9 mouse cellular contexts compared by ENCODE assay signal in genomic region chr6:24397237-24397647, GRCm38 (mm10).
DNase-seq lines count a peak whose midpoint lies in the region.
"Had no signal": no experiment of that assay in that cellular context is flagged by ENCODE, and none has a peak within 500 bp of the region (broad histone marks: within the 10 kb centered on the region; RNA-seq: fewer than 3 reads in every experiment).

No protein-coding gene starts in this region.

- peak; percentile 35 to 63 for DNase-seq in right cerebral cortex, postnatal 10 days (ENCODE audit: low spot score in 2 of 2)
- DNase-seq in right cerebral cortex, postnatal 25 days = no peak
- peak; percentile 67 to 68 for DNase-seq in cerebellum, postnatal 10 days
- DNase-seq in layer of hippocampus, adult 8-10 months (ENCODE audit: low spot score in 2 of 2) = peak; percentile 62 to 71
- no peak for DNase-seq in retina, embryonic 14.5 days (ENCODE audit: low spot score)
- no peak for DNase-seq in heart, adult 9 months (ENCODE audit: low spot score in 2 of 2)
- no peak for DNase-seq in T-cell, adult 2 months (ENCODE audit: low spot score)
- DNase-seq: heart, adult 18-20 months; lung, postnatal 10 days had no signal

Comparison
In these comparisons a context has a peak if more than half of its experiments do, and no peak if none do; other contexts are left out.
1. DNase-seq: peak in right cerebral cortex, postnatal 10 days (2 of 2), cerebellum, postnatal 10 days (2 of 2) and layer of hippocampus, adult 8-10 months (2 of 2); none in right cerebral cortex, postnatal 25 days (single experiment), retina, embryonic 14.5 days (single experiment), heart, adult 9 months (0 of 2) and T-cell, adult 2 months (single experiment).